Mouse (Mus musculus) layer of hippocampus, postnatal 36 days (tissue): ENCODE results near the gene Tctex1d1. TPM values are rescaled to one million over a fixed set of nuclear protein-coding genes. Genes with fewer than 3 reads are reported as not detected.
A peak's percentile ranks its signal among the peaks of the same experiment; 100 is the strongest.

Experiments
- DNase-seq, 2 experiments: peaks; one replicate each; pipeline ENCODE4 v3.0.0; 2022
- total RNA-seq, 2 experiments: library from RNA; stranded (reverse); gene quantifications; 2 replicates each; pipeline ENCODE4 v1.2.3; 2021

The Tctex1d1 gene
- under 1 TPM; 0.80 to 0.94 TPM for total RNA-seq

DNA sequence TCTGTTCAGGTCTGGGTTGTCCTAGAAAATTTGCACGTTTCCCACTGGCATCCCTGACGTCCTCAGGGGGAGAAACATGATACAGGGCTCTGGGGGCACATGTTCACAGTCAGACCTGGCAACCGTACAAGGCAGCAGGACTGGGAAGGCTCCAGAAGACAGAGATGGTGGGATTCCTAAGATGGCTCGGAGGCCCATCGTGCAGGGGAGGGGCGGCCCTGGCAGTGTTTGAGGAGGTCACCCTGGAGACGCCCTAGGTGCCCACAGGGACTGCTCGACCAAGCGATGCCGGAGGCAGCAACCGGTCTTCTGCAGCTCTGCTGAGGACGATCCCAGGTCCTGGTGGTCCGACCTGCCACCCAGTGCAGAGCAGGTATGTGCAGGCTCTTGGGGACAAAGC, at the start of gene Tctex1d1:
Tctex1d1 (plus strand) TSS at position 167 of the 400 bp plus-strand sequence.
- no peak for DNase-seq

GRCm38 (mm10) chr4:102929491-102929890, 48.9 kb upstream of the Tctex1d1 start:
- DNase-seq: no peak

- peak in 1 of 2 experiments; percentile 7 for DNase-seq
Observed at GRCm38 (mm10) chr4:102930679-102931078, 47.7 kb upstream of the Tctex1d1 start.

- DNase-seq: no peak
Observed at GRCm38 (mm10) chr4:102940266-102940665, 38.1 kb upstream of the Tctex1d1 start.

DNA sequence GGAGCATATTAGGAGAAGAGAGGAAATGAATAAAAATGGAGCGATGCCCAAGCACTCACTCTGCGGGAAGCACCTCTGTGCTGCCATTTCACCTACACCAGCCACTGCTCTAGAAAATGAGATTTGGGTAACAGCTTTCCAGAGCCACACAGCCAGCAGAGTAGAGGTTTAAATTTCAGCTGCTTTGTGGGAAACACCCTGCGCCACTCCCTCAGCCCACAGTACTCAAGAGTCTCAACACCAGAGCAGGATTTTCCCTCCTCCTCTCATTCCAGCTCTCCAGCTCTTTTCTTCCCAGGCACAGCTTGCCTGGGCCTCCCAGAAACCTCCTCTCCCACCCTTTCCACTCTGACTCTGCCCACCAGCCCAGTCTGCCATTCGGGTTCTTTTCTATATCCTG, 37.7 kb upstream of the Tctex1d1 start:
- DNase-seq: no peak

GRCm38 (mm10) chr4:102944325-102944724, 34.1 kb upstream of the Tctex1d1 start:
- DNase-seq: no peak

DNA sequence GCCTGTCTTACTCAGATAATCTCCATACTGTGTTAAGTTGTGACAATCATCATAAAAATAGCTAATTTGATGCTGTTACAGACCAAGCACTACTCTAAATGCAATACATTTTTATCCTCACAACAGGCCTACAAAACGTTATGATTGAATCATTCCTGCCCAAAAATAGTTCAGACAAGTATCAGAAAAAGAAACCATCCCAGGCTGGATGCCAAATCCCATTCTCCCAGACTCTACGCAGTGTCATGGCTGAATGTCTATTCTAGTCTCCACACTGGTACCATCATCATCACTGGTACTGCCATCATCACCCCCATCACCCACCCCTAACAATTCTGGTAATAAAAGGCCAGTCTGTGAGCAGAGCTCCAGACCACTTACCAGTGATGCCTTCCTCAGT, 25.9 kb upstream of the Tctex1d1 start:
- DNase-seq: no peak

DNA sequence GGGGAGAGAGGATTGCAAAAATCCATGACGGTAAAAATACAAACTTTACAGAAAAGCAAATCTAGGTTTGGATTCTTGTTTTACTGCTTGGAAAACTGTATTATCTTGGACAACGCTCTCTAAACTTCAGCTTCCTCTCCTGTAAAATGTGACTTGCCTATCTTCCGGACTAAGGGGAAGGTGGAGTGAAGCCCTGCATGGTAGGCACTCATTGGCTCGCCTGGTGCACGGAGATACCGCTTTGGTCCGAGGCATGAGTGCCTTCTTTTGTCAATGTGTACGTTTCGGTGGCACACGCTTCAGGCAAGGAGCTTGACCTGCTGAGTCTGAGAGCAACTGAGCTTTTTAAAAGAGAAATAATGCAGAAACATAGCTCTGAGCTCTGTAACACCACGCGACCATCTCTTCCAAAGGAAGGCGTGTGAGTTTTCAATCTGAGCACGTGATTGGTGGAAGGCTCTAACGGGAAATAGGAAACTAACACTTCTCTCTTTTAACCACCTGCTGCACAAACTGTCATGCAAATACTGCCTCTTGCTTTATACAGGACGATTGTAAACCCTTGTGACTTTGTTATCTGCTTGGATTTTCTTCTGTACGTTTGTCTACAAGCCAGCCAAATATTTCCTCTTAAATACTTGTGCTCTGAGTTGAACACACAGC, 23.0 kb upstream of the Tctex1d1 start:
- no peak for DNase-seq

- no peak for DNase-seq
Observed at GRCm38 (mm10) chr4:102959409-102959808, 19.0 kb upstream of the Tctex1d1 start.

- no peak for DNase-seq
Observed at GRCm38 (mm10) chr4:102964174-102964573, 14.2 kb upstream of the Tctex1d1 start.

- no peak for DNase-seq
Observed at GRCm38 (mm10) chr4:102967811-102968210, 10.6 kb upstream of the Tctex1d1 start.

- no peak for DNase-seq
Observed at GRCm38 (mm10) chr4:102969599-102969998, 8.8 kb upstream of the Tctex1d1 start.

GRCm38 (mm10) chr4:102971159-102971558, 7.2 kb upstream of the Tctex1d1 start:
- DNase-seq: no peak

DNA sequence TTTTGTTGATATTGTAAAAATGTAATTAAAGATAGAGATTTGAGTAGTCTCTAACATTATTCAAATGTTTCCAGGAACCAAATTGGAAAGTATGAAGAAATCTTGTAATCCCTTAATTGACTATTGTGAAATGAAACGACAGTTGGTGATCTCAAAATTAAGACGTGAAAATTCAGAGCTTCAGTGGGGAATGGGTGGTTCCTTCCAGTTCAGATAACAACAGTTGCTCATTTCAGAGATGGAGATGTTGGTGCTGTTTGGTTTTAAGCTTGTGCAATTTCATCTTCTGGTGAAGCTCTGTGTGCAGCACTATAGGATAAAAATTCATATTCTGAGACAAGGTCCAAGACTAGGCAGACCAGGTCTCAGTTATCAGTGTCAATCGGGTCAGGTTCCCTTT, 6.3 kb upstream of the Tctex1d1 start:
- no peak for DNase-seq

DNA sequence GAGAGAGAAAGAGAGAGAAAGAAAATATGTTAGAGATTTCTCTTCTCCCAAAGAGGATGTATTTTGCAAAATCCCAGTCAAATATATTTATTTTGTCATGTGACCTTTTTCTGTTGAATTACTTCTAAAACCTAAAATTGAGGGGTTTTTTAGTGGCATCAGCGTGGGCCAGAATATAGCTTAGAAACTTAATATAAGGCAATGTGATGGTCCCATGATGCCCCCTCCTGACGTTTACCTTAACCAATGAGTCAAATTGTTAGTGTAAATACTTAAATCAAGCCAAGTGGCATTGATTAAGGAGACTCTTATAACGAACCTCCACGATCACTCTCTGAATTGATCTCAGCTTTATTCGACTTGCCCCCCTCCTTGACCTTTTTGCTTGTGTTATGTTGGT, 4.2 kb upstream of the Tctex1d1 start:
- no peak for DNase-seq

DNA sequence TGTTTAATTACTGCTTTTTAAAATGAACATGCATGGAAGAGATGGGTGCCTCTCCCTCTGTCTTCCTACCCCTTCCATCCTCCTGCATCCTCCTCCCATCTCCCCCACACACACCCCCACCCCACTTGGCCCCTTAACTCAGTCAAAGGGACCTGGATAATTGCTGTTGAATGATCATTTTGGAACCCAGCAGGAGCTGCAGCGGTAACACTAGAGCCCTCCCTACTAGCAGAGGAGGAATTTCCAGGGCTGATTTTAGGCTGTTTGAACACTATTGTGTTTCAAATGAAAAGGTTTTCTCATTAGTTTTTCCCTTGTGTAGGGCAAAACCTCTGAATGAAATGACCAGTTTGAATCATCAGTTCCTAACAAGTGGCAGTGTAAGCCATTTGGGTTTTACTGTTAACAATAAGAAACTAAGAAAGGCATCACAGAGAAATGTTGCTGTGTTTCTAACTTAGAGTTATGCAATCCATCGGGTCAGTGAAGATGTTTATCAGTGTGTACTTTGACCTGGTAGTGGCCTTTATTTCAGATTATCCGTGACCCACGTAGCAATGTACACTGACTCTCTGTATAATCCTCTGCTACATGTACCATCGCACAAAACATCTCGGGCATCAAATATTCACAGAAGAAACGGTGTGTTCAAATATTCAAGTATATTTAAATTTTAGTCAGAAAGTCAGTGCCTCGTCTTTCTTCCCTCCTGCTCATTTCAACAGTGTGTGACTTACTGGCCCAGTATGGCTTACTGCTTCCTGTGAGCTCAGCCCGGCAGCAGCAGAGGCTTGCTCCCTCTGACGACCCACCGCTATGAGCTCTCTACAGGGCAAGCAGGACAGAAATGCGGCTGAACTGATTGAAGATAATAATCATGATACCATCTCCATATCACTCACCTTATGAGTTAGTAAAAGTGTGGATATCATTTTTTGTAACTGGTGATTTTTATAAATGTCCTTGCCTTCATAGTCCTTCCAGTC, 1.8 kb upstream of the Tctex1d1 start:
- DNase-seq: no peak

DNA sequence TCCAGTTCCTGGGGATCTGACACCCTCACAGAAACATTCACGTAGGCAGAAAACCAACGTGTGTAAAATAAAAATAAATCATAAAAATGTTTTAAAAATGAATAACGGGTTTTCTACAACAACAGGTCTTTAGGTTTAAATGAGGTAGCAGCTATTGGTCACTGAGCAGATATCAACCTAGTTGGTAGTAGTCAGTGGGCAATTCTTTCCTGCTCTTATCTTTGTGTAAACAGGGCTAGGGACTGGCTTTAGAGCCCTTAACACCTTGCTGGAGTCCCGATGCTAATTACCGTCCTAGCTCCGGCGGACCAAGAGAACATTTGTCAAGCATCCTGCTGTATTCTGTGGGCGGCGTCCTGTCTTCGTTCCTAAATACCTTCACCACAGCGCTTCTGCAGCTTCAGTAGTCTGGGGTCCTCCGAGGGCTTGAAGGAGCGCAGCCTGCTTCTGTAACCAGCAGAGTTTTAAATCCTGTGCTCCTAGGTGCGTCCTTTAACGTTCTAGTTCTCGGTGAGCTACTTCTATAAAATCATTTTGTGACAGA, 556 bp upstream of the Tctex1d1 start:
- no peak for DNase-seq

GRCm38 (mm10) chr4:102979385-102979784, 979 bp downstream of the Tctex1d1 start:
- DNase-seq: no peak

- no peak for DNase-seq
Observed at GRCm38 (mm10) chr4:102981709-102982108, 3.3 kb downstream of the Tctex1d1 start.

- DNase-seq: no peak
Observed at GRCm38 (mm10) chr4:102986173-102986572, 7.8 kb downstream of the Tctex1d1 start.

GRCm38 (mm10) chr4:102986917-102987316, 8.5 kb downstream of the Tctex1d1 start:
- DNase-seq: no peak

GRCm38 (mm10) chr4:102987325-102987724, 8.9 kb downstream of the Tctex1d1 start:
- no peak for DNase-seq

GRCm38 (mm10) chr4:102987756-102988155, 9.3 kb downstream of the Tctex1d1 start:
- no peak for DNase-seq
